In genomic region chr14:8314536-8314935, GRCm38 (mm10) we compare ENCODE assay signal across 8 mouse cellular contexts. TPM values are rescaled to one million over a fixed set of nuclear protein-coding genes. Genes with fewer than 3 reads are reported as not detected.
DNase-seq lines count a peak whose midpoint lies in the region; ATAC-seq and TF ChIP-seq lines count a peak whose summit lies in the region.
"Had no signal": no experiment of that assay in that cellular context is flagged by ENCODE, and none has a peak within 500 bp of the region (broad histone marks: within the 10 kb centered on the region; RNA-seq: fewer than 3 reads in every experiment).

No protein-coding gene starts in this region.

- TF ChIP-seq CTCF in kidney, postnatal 0 days (IDR thresholded peaks at IDR 0.05; ENCODE audit: low read depth): peak; percentile 69
- peak; percentile 29 for TF ChIP-seq CTCF in ES-Bruce4 (IDR thresholded peaks at IDR 0.05; ENCODE audit: low read depth, low read length)

- no peaks in the 10 kb centered on the region for H3K36me3 ChIP-seq in kidney, postnatal 0 days (ENCODE audit: insufficient read depth, low read length)
- no peaks in the 10 kb centered on the region for H3K36me3 ChIP-seq in ES-Bruce4 (ENCODE audit: control insufficient read depth, insufficient read depth, low read length, poor library complexity, severe bottlenecking)
- H3K36me3 ChIP-seq: embryonic facial prominence, embryonic 15.5 days had no signal

- H3K4me3 ChIP-seq in kidney, postnatal 0 days (replicated peaks; ENCODE audit: low read depth, low read length): no peak overlapping the region
- H3K4me3 ChIP-seq in ES-Bruce4 (ENCODE audit: low read depth, low read length): no peak overlapping the region
- H3K4me3 ChIP-seq: embryonic facial prominence, embryonic 15.5 days had no signal

- TF ChIP-seq POLR2A in ES-Bruce4 (IDR thresholded peaks at IDR 0.05; ENCODE audit: insufficient read depth, low read length): no peak

- no peak for ATAC-seq in kidney, postnatal 0 days (replicated peaks; ENCODE audit: low FRiP score, low read depth)
- peak; percentile 76 for ATAC-seq in megakaryocyte progenitor cell, adult 5-6 weeks (replicated peaks; ENCODE audit: poor library complexity)

- DNase-seq in kidney, postnatal 0 days (ENCODE audit: low spot score): peak; percentile 46
- DNase-seq in kidney, adult 8-10 months: no peak
- DNase-seq in adrenal gland, postnatal 25 days: peak; percentile 33
- no peak for DNase-seq in right cerebral cortex, adult 2 months (ENCODE audit: low spot score in 2 of 2)
- no peak for DNase-seq in ovary, postnatal 36 days (ENCODE audit: low spot score)

- H3K4me2 ChIP-seq in kidney, postnatal 0 days (ENCODE audit: low read length): no peak overlapping the region
- H3K4me2 ChIP-seq: embryonic facial prominence, embryonic 15.5 days had no signal

- peaks cover 10% of the 10 kb centered on the region for H3K4me1 ChIP-seq in kidney, postnatal 0 days (replicated peaks; ENCODE audit: insufficient read depth, low read length)
- no peaks in the 10 kb centered on the region for H3K4me1 ChIP-seq in ES-Bruce4 (ENCODE audit: control insufficient read depth, insufficient read depth, low read length)

- H3K9me3 ChIP-seq in kidney, postnatal 0 days (replicated peaks; ENCODE audit: low read length): no peaks in the 10 kb centered on the region
- H3K9me3 ChIP-seq in ES-Bruce4 (replicated peaks; ENCODE audit: control insufficient read depth, insufficient read depth, low read length, poor library complexity, severe bottlenecking): no peaks in the 10 kb centered on the region
- H3K9me3 ChIP-seq: embryonic facial prominence, embryonic 15.5 days had no signal

- no peak overlapping the region for H3K27ac ChIP-seq in kidney, postnatal 0 days
- no peak overlapping the region for H3K27ac ChIP-seq in ES-Bruce4 (ENCODE audit: insufficient read depth, low read length)
- H3K27ac ChIP-seq: embryonic facial prominence, embryonic 15.5 days had no signal

- no peak for TF ChIP-seq EP300 in ES-Bruce4 (IDR thresholded peaks at IDR 0.05; ENCODE audit: insufficient read depth, low read depth, low read length)

- WGBS in kidney, postnatal 0 days: 21% methylated on average over 3 of the region's 3 CpGs

- H3K9ac ChIP-seq in kidney, postnatal 0 days (ENCODE audit: low read depth, low read length): no peak overlapping the region
- no peak overlapping the region for H3K9ac ChIP-seq in ES-Bruce4 (ENCODE audit: low read depth, poor library complexity, severe bottlenecking)
- H3K9ac ChIP-seq: embryonic facial prominence, embryonic 15.5 days had no signal

- 0 out of 2 replicates have a peak, but pooled peaks cover 6% of the 10 kb centered on the region for H3K27me3 ChIP-seq in kidney, postnatal 0 days (ENCODE audit: insufficient read depth, low read length)
- no peaks in the 10 kb centered on the region for H3K27me3 ChIP-seq in ES-Bruce4 (ENCODE audit: control insufficient read depth, insufficient read depth, low read length, poor library complexity, severe bottlenecking)

RNA-seq across cellular contexts. Expression of gene Fam107a, which starts 3.3 kb away (rescaled TPM):
- 8.0 and 8.2 TPM in 2 replicates for polyA plus RNA-seq in kidney, postnatal 0 days (2015; fragmentation: Nextera tagmentation; extraction: Ambion mirVana)
- polyA plus RNA-seq in ES-Bruce4 (2011; ENCODE audit: insufficient read depth, insufficient read length, low read depth, missing spikeins): 0.69 and 1.2 TPM in 2 replicates
- 1.6 and 2.9 TPM in 2 replicates for total RNA-seq in adrenal gland, postnatal 25 days (2021)
- total RNA-seq in megakaryocyte progenitor cell, adult 5-6 weeks (2015): not detected in 2 replicates
- not detected in 2 replicates for total RNA-seq in megakaryocyte progenitor cell, adult 5-6 weeks (2017)

RNA-seq across cellular contexts. Expression of gene Acox2, which starts 55.4 kb away (rescaled TPM):
- polyA plus RNA-seq in kidney, postnatal 0 days (2015; fragmentation: Nextera tagmentation; extraction: Ambion mirVana): 6.2 and 7.1 TPM in 2 replicates
- polyA plus RNA-seq in ES-Bruce4 (2011; ENCODE audit: insufficient read depth, insufficient read length, low read depth, missing spikeins): not detected in 2 replicates
- 0.43 and 1.5 TPM in 2 replicates for total RNA-seq in adrenal gland, postnatal 25 days (2021)
- not detected in 2 replicates for total RNA-seq in megakaryocyte progenitor cell, adult 5-6 weeks (2015)
- total RNA-seq in megakaryocyte progenitor cell, adult 5-6 weeks (2017): not detected in 2 replicates

Comparison
In these comparisons a context has a peak if more than half of its experiments do, and no peak if none do; other contexts are left out.
1. DNase-seq: peak in kidney, postnatal 0 days (single experiment) and adrenal gland, postnatal 25 days (single experiment); none in kidney, adult 8-10 months (0 of 2), right cerebral cortex, adult 2 months (0 of 2) and ovary, postnatal 36 days (single experiment).